Mouse (Mus musculus) hindbrain, embryonic 16.5 days (tissue): ENCODE data around the gene Tgfbr3. TPM values are rescaled to one million over a fixed set of nuclear protein-coding genes. Genes with fewer than 3 reads are reported as not detected.
"Not testable (repeated sequence)": the region's sequence is repeated elsewhere in the genome, so short reads cannot be mapped to it uniquely, and the experiment has no call there.

ENCODE experiments used
- ATAC-seq: fragments of 200-750 bp; cut with Nextera tagmentation; 2 replicates; pipeline ENCODE4 v1.8.0; 2017; ENCODE audit warnings: moderate TSS enrichment, moderate library complexity
- H3K27ac ChIP-seq: fragments of 300-500 bp; sonication (generic); 2 replicates; pipeline ENCODE4 v1.5.1; 2014; ENCODE audit warnings: low read depth, mild to moderate bottlenecking, control low read depth, low read length, moderate library complexity
- H3K27me3 ChIP-seq: fragments of 300-500 bp; sonication (generic); replicated peaks from 2 replicates; pipeline ENCODE4 v1.6.1; 2014; ENCODE audit warnings: low read length; ENCODE audit not compliant: control insufficient read depth, insufficient read depth
- H3K36me3 ChIP-seq: fragments of 300-500 bp; sonication (generic); 2 replicates; pipeline ENCODE4 v1.6.1; 2014; ENCODE audit warnings: mild to moderate bottlenecking, low read length, moderate library complexity, mixed read lengths; ENCODE audit not compliant: control insufficient read depth, insufficient read depth
- H3K4me1 ChIP-seq: fragments of 300-500 bp; sonication (generic); 2 replicates; pipeline ENCODE4 v1.6.1; 2014; ENCODE audit warnings: low read depth, low read length; ENCODE audit not compliant: control insufficient read depth, insufficient read depth
- H3K4me2 ChIP-seq: fragments of 300-500 bp; sonication (generic); 2 replicates; pipeline ENCODE4 v1.6.1; 2014; ENCODE audit warnings: mild to moderate bottlenecking, low read length, control low read depth, moderate library complexity
- H3K4me3 ChIP-seq: fragments of 300-500 bp; sonication (generic); 2 replicates; pipeline ENCODE4 v1.5.1; 2014; ENCODE audit warnings: mild to moderate bottlenecking, low read length, control low read depth, moderate library complexity
- H3K9ac ChIP-seq: fragments of 300-500 bp; sonication (generic); 2 replicates; pipeline ENCODE4 v1.6.1; 2014; ENCODE audit warnings: low read depth, mild to moderate bottlenecking, control low read depth, low read length, moderate library complexity
- H3K9me3 ChIP-seq: fragments of 300-500 bp; sonication (generic); 2 replicates; pipeline ENCODE4 v1.6.1; 2014; ENCODE audit warnings: mild to moderate bottlenecking, low read length, moderate library complexity; ENCODE audit not compliant: control insufficient read depth
- WGBS: fragments of 180-500 bp; shearing (Covaris S2); extraction: QIAGEN DNeasy Blood & Tissue Kit; methylation state at CpG from one replicate; pipeline ENCODE4 v1.1.7; 2014; 5-methylcytosine and 5-hydroxymethylcytosine counted together
- polyA plus RNA-seq: library from polyadenylated mRNA; unstranded; fragments of >200 nt; fragmentation: Nextera tagmentation; extraction: Ambion mirVana; gene quantifications from 2 replicates; pipeline ENCODE4 v1.2.1, GENCODE M21; 2015

The Tgfbr3 gene
- polyA plus RNA-seq, 1 experiment from 2014 or later, result 5.9 TPM

GRCm38 (mm10) chr5:107251751-107252305 lies 37.6 kb downstream of the Tgfbr3 start:
- Histone ChIP-seq H3K9ac (no peak overlapping the region), H3K4me3 (no peak overlapping the region)
- WGBS, result 4% methylated on average over 3 of the region's 3 CpGs

GRCm38 (mm10) chr5:107250548-107251272 lies 38.7 kb downstream of the Tgfbr3 start:
- H3K4me2 ChIP-seq, result no peak overlapping the region

More at GRCm38 (mm10) chr5:107251751-107252305, 37.6 kb downstream of the Tgfbr3 start:
- peaks cover 6% of the 10 kb centered on the region; the same call in 1 of the 2 replicates for H3K9me3 ChIP-seq
- peaks cover 13% of the 10 kb centered on the region for H3K27me3 ChIP-seq
- H3K36me3 ChIP-seq, result no peaks in the 10 kb centered on the region
- no peak overlapping the region for H3K4me2 ChIP-seq
- no peak overlapping the region for H3K27ac ChIP-seq
- peak; percentile 89 for ATAC-seq
- H3K4me1 ChIP-seq, result peaks cover 10% of the 10 kb centered on the region

GRCm38 (mm10) chr5:107248732-107249131 lies 40.7 kb downstream of the Tgfbr3 start:
- Histone ChIP-seq H3K4me1 (peaks cover 10% of the 10 kb centered on the region), H3K27ac (no peak overlapping the region), H3K9ac (no peak overlapping the region), H3K36me3 (no peaks in the 10 kb centered on the region), H3K27me3 (peaks cover 22% of the 10 kb centered on the region), H3K4me2 (no peak overlapping the region), H3K4me3 (no peak overlapping the region), H3K9me3 (peaks cover 4% of the 10 kb centered on the region; the same call in 1 of the 2 replicates)
- 46% methylated on average over 6 of the region's 6 CpGs for WGBS
- no peak for ATAC-seq

More at GRCm38 (mm10) chr5:107250548-107251272, 38.7 kb downstream of the Tgfbr3 start:
- Histone ChIP-seq H3K27me3 (peaks cover 18% of the 10 kb centered on the region), H3K9me3 (peaks cover 6% of the 10 kb centered on the region; the same call in 1 of the 2 replicates), H3K4me3 (no peak overlapping the region), H3K36me3 (no peaks in the 10 kb centered on the region), H3K4me1 (peaks cover 10% of the 10 kb centered on the region), H3K27ac (no peak overlapping the region), H3K9ac (no peak overlapping the region)
- WGBS, result 28% methylated on average over 19 of the region's 19 CpGs
- ATAC-seq, result no peak

- 92% methylated on average over 11 of the region's 11 CpGs for WGBS
- not testable (repeated sequence) for ATAC-seq, H3K9me3 ChIP-seq, H3K27ac ChIP-seq, H3K36me3 ChIP-seq, H3K9ac ChIP-seq, H3K4me3 ChIP-seq, H3K4me2 ChIP-seq
- H3K27me3 ChIP-seq, result peaks cover 18% of the 10 kb centered on the region
- peaks cover 10% of the 10 kb centered on the region for H3K4me1 ChIP-seq
Measured at GRCm38 (mm10) chr5:107248302-107248701, 41.1 kb downstream of the Tgfbr3 start.

GRCm38 (mm10) chr5:107247786-107248185 lies 41.6 kb downstream of the Tgfbr3 start:
- WGBS, result 63% methylated on average over 3 of the region's 3 CpGs
- peaks cover 4% of the 10 kb centered on the region; the same call in 1 of the 2 replicates for H3K9me3 ChIP-seq
- no peaks in the 10 kb centered on the region for H3K36me3 ChIP-seq
- peaks cover 17% of the 10 kb centered on the region for H3K27me3 ChIP-seq
- no peak overlapping the region for H3K27ac ChIP-seq
- H3K4me1 ChIP-seq, result peaks cover 10% of the 10 kb centered on the region
- H3K9ac ChIP-seq, result no peak overlapping the region
- H3K4me3 ChIP-seq, result no peak overlapping the region
- ATAC-seq, result no peak
- no peak overlapping the region for H3K4me2 ChIP-seq

GRCm38 (mm10) chr5:107243445-107243844 lies 46.0 kb downstream of the Tgfbr3 start:
- Histone ChIP-seq H3K36me3 (no peaks in the 10 kb centered on the region), H3K4me1 (no peaks in the 10 kb centered on the region), H3K27ac (no peak overlapping the region), H3K4me3 (no peak overlapping the region), H3K27me3 (peaks cover 12% of the 10 kb centered on the region), H3K9ac (no peak overlapping the region), H3K9me3 (no peaks in the 10 kb centered on the region), H3K4me2 (no peak overlapping the region)
- WGBS, result 95% methylated on average over 2 of the region's 2 CpGs
- no peak for ATAC-seq

GRCm38 (mm10) chr5:107242993-107243392 lies 46.4 kb downstream of the Tgfbr3 start:
- Histone ChIP-seq H3K9ac (no peak overlapping the region), H3K36me3 (no peaks in the 10 kb centered on the region), H3K4me3 (no peak overlapping the region), H3K27me3 (peaks cover 12% of the 10 kb centered on the region), H3K27ac (no peak overlapping the region), H3K4me2 (no peak overlapping the region), H3K9me3 (no peaks in the 10 kb centered on the region), H3K4me1 (no peaks in the 10 kb centered on the region)
- WGBS, result 77% methylated on average over 4 of the region's 4 CpGs
- ATAC-seq, result no peak

GRCm38 (mm10) chr5:107240276-107240675 lies 49.2 kb downstream of the Tgfbr3 start:
- Histone ChIP-seq H3K4me3 (no peak overlapping the region), H3K4me1 (no peaks in the 10 kb centered on the region), H3K9ac (no peak overlapping the region), H3K27ac (no peak overlapping the region), H3K36me3 (no peaks in the 10 kb centered on the region), H3K4me2 (no peak overlapping the region), H3K27me3 (peaks cover 4% of the 10 kb centered on the region), H3K9me3 (no peaks in the 10 kb centered on the region)
- 45% methylated on average over 1 of the region's 1 CpGs for WGBS
- ATAC-seq, result no peak

GRCm38 (mm10) chr5:107237971-107238426 lies 51.4 kb downstream of the Tgfbr3 start:
- no peaks in the 10 kb centered on the region; the same call in 1 of the 2 replicates for H3K27me3 ChIP-seq
- H3K4me2 ChIP-seq, result no peak overlapping the region
- H3K36me3 ChIP-seq, result no peaks in the 10 kb centered on the region
- ATAC-seq, result no peak
- no peaks in the 10 kb centered on the region for H3K9me3 ChIP-seq
- H3K4me3 ChIP-seq, result no peak overlapping the region
- no peak overlapping the region for H3K27ac ChIP-seq
- H3K9ac ChIP-seq, result no peak overlapping the region
- WGBS, result 56% methylated on average over 7 of the region's 7 CpGs
- no peaks in the 10 kb centered on the region for H3K4me1 ChIP-seq
